Mouse (Mus musculus) layer of hippocampus, postnatal 14 days (tissue): ENCODE measurements around the gene Ifng. TPM values are rescaled to one million over a fixed set of nuclear protein-coding genes. Genes with fewer than 3 reads are reported as not detected.

Source experiments
- DNase-seq, 2 experiments: peaks; one replicate each; pipeline ENCODE4 v3.0.0; 2021 to 2022; ENCODE audit warnings: low spot score in 2 of 2, mixed read lengths in 1 of 2
- total RNA-seq, 2 experiments: library from RNA; stranded (reverse); gene quantifications; 2 replicates each; pipeline ENCODE4 v1.2.3; 2021

Gene Ifng
- total RNA-seq, 2 experiments from 2014 or later, result not detected

DNA sequence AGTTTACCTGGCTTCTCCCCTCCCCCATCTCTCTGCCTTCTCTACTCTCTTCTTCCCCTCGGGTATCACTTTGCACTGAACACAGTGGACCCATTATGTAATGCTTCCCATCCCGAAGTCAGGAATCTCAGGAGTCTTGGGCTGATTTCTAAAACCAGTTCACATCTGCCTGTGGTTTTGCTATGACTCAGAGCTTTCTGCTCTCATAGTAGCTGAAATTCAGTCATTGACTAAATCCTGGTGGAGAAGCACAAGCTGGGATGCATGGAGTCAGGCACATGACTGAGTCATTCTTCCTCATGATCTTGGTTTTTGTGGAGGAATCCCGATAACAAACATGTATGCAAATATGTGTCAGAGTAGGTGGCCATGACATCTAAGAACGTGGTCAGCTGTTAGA, 38.4 kb downstream of the Ifng start:
- no peak for DNase-seq

DNA sequence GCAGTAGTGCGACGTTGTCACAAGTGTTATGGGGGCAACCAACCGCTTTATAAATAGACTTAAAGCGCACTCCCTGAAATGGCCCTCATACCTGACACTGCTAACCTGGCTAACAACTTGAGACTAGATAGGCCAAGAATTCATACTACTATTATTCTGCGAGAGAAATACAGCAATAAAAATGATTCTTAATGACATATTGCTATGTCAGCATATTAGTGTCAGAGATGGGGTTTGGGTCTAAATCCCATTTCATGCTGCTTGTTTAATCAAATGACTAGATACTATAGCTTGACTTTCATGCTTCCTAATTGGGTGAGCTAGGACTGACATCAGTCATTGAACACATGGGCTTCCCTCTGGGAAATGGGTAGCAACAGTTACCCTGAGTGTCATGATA, 39.3 kb downstream of the Ifng start:
- DNase-seq, result no peak

DNA sequence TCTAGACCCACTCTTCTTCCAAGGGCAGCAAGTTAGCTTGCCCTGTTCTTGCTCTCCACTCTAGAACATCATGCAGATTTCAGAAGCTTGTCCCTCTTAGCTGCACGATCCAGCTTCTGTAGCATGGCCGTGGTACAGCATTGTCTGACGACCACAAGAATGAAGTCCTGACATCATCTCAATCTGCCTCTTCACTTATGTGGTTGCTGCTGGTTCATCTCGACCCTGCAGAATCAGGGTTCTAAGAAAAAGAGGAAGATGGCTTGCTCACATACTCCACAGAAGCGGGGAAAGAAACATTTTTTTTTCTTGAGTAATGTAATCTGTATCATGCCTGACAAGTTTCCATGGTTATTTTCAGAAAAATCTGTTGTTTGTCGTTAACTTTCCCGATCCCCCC, 39.9 kb downstream of the Ifng start:
- DNase-seq, result no peak

DNA sequence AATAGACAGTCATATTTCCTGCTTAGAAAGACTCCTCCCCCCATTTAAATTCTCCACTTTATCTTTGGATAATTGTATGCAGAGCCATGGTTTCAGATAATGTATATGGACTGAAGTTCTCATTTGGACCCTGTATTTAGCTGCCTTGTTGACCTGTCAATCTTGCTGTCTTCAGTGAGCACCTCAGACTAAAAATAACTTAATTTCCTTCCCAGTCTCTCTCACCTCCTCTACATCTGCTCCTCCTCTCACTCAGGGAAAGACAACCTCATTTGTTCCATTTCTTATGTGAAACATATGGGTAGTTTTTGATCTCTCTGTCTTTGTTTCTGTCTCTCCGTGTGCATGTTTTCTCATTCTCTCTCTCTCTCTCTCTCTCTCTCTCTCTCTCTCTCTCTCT, 53.3 kb downstream of the Ifng start:
- no peak for DNase-seq

DNA sequence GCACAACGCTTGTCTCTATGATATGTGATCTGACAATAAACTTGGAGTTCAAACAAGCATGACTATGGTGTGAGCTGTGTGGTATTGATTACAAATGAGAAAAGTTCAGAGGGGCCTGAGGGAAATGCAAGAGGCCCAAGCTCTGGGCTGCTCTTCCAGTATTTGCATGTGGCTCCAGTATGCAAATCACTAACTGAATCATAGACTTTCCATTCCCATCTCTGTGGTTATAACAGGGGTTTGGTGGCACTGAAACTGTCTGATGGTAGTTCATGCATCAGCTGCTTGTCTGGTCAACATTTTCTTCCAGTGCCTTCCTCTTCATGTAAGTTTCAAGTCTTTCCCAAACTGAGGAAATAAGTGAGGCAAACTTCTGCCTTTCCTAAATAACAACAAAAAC, 54.5 kb downstream of the Ifng start:
- no peak for DNase-seq

Other genes with a start within 250 kb of the Ifng start
- gene Il22, start 236.1 kb upstream of the Ifng start, total RNA-seq, result not detected
- under 1 TPM; 0.69 to 0.91 TPM for gene Gm32717, start 200.3 kb upstream of the Ifng start, total RNA-seq
- under 1 TPM; 0.69 to 0.91 TPM for gene Gm32802, start 182.4 kb upstream of the Ifng start, total RNA-seq
- not detected for gene Iltifb, start 146.0 kb upstream of the Ifng start, total RNA-seq
- not detected for gene Gm9040, start 114.1 kb upstream of the Ifng start, total RNA-seq
- gene Gm9044, start 108.6 kb upstream of the Ifng start, total RNA-seq, result not detected
- gene Gm9045, start 103.2 kb upstream of the Ifng start, total RNA-seq, result not detected
- not detected for gene Gm9046, start 97.8 kb upstream of the Ifng start, total RNA-seq
- under 1 TPM in 1 of 2 experiments, not detected in 1; 0.21 TPM for gene Gm9048, start 92.4 kb upstream of the Ifng start, total RNA-seq
- gene Gm9049, start 86.9 kb upstream of the Ifng start, total RNA-seq, result not detected